Mouse (Mus musculus) heart, embryonic 14.5 days (tissue): ENCODE results near the gene Prdm2. TPM values are rescaled to one million over a fixed set of nuclear protein-coding genes. Genes with fewer than 3 reads are reported as not detected.

Experiments used
- ATAC-seq: fragments of 200-750 bp; cut with Nextera tagmentation; 2 replicates; pipeline ENCODE4 v1.8.0; 2017; ENCODE audit warnings: low read depth, moderate TSS enrichment; ENCODE audit not compliant: insufficient number of reproducible peaks, insufficient read depth, low FRiP score
- H3K27ac ChIP-seq, 2 experiments: fragments of 200-500 bp in 1 of 2; fragments of 300-500 bp in 1 of 2; sonication (generic) in 1 of 2; replicated peaks in 1 of 2; 2 replicates each; pipeline ENCODE4 v1.5.1; 2012 to 2014; ENCODE audit warnings: low read depth in 2 of 2, low read length in 2 of 2, control low read depth in 1 of 2, mild to moderate bottlenecking in 1 of 2, mixed read lengths in 1 of 2; ENCODE audit not compliant: control insufficient read depth in 1 of 2, insufficient read depth in 1 of 2
- H3K27me3 ChIP-seq: fragments of 300-500 bp; sonication (generic); 2 replicates; pipeline ENCODE4 v1.6.1; 2014; ENCODE audit warnings: mild to moderate bottlenecking, low read length, control low read depth; ENCODE audit not compliant: control insufficient read depth, insufficient read depth
- H3K36me3 ChIP-seq: fragments of 300-500 bp; sonication (generic); 2 replicates; pipeline ENCODE4 v1.6.1; 2014; ENCODE audit warnings: mild to moderate bottlenecking, control low read depth, low read length, mixed read lengths; ENCODE audit not compliant: control insufficient read depth, insufficient read depth
- H3K4me1 ChIP-seq, 2 experiments: fragments of 200-500 bp in 1 of 2; fragments of 300-500 bp in 1 of 2; sonication (generic) in 1 of 2; 2 replicates each; pipeline ENCODE4 v1.6.1; 2012 to 2014; ENCODE audit warnings: low read length in 2 of 2, control low read depth in 1 of 2, mixed read lengths in 1 of 2; ENCODE audit not compliant: control insufficient read depth in 2 of 2, insufficient read depth in 2 of 2
- H3K4me2 ChIP-seq: fragments of 300-500 bp; sonication (generic); 2 replicates; pipeline ENCODE4 v1.6.1; 2014; ENCODE audit warnings: mild to moderate bottlenecking, low read length
- H3K4me3 ChIP-seq, 2 experiments: fragments of 200-500 bp in 1 of 2; fragments of 300-500 bp in 1 of 2; sonication (generic) in 1 of 2; 2 replicates each; pipeline ENCODE4 v1.5.1; 2012 to 2014; ENCODE audit warnings: low read length in 2 of 2, mild to moderate bottlenecking in 2 of 2, control low read depth in 1 of 2, low read depth in 1 of 2, moderate library complexity in 1 of 2; ENCODE audit not compliant: control insufficient read depth in 1 of 2, insufficient read depth in 1 of 2
- H3K9ac ChIP-seq: fragments of 300-500 bp; sonication (generic); 2 replicates; pipeline ENCODE4 v1.6.1; 2014; ENCODE audit warnings: mild to moderate bottlenecking, low read length
- H3K9me3 ChIP-seq: fragments of 300-500 bp; sonication (generic); 2 replicates; pipeline ENCODE4 v1.6.1; 2016; ENCODE audit warnings: low read length, control low read depth; ENCODE audit not compliant: control insufficient read depth
- WGBS: fragments of 180-500 bp; shearing (Covaris S2); extraction: QIAGEN DNeasy Blood & Tissue Kit; methylation state at CpG from one replicate; pipeline ENCODE4 v1.1.7; 2014; 5-methylcytosine and 5-hydroxymethylcytosine counted together
- polyA plus RNA-seq: library from polyadenylated mRNA; unstranded; fragments of >200 nt; fragmentation: Nextera tagmentation; extraction: Ambion mirVana; gene quantifications from 2 replicates; pipeline ENCODE4 v1.2.1, GENCODE M21; 2014

Gene Prdm2
- polyA plus RNA-seq, 1 experiment from 2014 or later, result 8.7 TPM

DNA sequence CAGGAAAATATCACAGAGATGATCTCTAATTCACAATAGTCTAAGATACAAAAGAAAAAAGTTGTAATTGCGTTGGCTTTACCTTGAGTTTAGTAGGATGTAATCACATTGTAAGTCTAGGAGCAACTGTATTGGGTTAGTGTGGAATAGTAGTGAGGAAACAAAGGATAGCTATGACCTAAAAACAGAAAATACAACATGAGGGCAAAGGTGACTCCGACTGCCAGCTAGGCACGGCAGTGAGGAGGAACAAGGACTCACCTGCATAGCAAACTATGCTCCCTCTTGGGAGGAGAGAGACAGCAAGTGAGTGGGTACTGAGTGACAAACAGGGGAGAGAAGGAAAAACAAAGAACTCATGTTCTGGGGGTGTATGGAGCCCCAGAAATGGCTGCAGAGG is 21.0 kb downstream of the Prdm2 start:
- no peak overlapping the region for H3K4me3 ChIP-seq
- H3K4me1 ChIP-seq, result peaks cover 2 to 12% of the 10 kb centered on the region in 2 experiments; a peak in 1 of 4 replicates
- H3K9ac ChIP-seq, result no peak overlapping the region
- H3K9me3 ChIP-seq, result no peaks in the 10 kb centered on the region
- no peaks in the 10 kb centered on the region for H3K36me3 ChIP-seq
- no peak for ATAC-seq
- 83% methylated on average over 3 of the region's 3 CpGs for WGBS
- no peak overlapping the region for H3K4me2 ChIP-seq
- H3K27me3 ChIP-seq, result no peaks in the 10 kb centered on the region
- H3K27ac ChIP-seq, result no peak overlapping the region

DNA sequence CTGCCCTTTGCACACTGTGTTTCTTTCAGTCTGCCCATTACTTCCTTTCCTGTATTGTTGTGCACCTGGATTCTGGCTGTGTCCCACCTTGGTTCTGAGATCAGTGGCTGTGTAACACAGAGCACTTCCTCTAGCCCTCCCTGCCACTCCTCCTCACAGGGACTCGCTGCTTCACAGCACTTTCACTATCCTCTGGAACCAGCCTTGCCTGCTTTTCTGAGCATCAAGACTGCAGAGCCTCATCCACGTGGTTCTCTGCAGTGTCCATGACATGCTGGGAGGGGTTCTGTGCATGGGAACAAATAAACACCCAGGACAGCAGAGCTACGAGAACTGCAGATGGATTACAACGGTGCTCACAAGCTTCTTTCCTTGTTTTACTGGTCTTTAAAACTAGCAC is 22.1 kb downstream of the Prdm2 start:
- 54% methylated on average over 4 of the region's 4 CpGs for WGBS
- H3K4me2 ChIP-seq, result no peak overlapping the region

DNA sequence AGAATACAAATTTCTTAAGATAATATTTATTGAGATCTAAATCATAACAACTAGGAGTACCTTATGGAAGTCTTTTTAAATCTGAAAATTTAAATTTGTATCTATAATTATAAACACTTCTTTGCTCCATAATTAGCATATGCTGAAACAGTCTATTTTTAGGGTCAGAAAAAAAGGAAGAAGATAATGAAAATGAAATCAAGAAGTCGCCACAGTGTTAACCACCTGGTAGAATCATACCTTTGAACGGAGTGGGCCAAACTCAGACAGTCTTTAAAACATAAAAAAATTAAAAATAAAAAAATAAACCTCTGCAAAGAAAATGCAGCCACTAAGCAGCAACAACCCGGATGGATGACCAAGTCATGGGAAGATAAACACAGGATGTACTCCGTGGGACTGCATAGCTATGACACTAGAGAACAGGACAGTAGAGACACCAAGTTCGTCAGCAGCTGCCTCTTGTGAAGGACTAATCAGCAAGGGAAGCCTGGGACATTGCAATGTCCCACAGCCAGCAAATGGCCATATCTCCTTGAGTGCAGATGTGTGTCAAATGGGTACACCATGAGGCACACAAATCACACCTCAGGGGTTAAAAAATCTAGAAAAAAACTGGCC is 24.1 kb downstream of the Prdm2 start:
- WGBS, result 61% methylated on average over 5 of the region's 5 CpGs
- H3K9me3 ChIP-seq, result no peaks in the 10 kb centered on the region
- H3K4me1 ChIP-seq, result peaks cover 2 to 15% of the 10 kb centered on the region in 2 experiments; a peak in 1 of 4 replicates
- no peak overlapping the region for H3K9ac ChIP-seq
- H3K27ac ChIP-seq, result no peak overlapping the region
- no peak overlapping the region for H3K4me2 ChIP-seq
- no peaks in the 10 kb centered on the region for H3K27me3 ChIP-seq
- no peak overlapping the region for H3K4me3 ChIP-seq
- 0 out of 2 replicates have a peak, but pooled peaks cover 4% of the 10 kb centered on the region for H3K36me3 ChIP-seq
- ATAC-seq, result no peak

More for the DNA sequence above, 22.1 kb downstream of the Prdm2 start:
- H3K27me3 ChIP-seq, result no peaks in the 10 kb centered on the region
- H3K4me3 ChIP-seq, result no peak overlapping the region
- H3K36me3 ChIP-seq, result 0 out of 2 replicates have a peak, but pooled peaks cover under 1% of the 10 kb centered on the region
- peaks cover 2 to 14% of the 10 kb centered on the region in 2 experiments; a peak in 1 of 4 replicates for H3K4me1 ChIP-seq
- no peak overlapping the region for H3K27ac ChIP-seq
- no peaks in the 10 kb centered on the region for H3K9me3 ChIP-seq
- H3K9ac ChIP-seq, result no peak overlapping the region
- ATAC-seq, result no peak

DNA sequence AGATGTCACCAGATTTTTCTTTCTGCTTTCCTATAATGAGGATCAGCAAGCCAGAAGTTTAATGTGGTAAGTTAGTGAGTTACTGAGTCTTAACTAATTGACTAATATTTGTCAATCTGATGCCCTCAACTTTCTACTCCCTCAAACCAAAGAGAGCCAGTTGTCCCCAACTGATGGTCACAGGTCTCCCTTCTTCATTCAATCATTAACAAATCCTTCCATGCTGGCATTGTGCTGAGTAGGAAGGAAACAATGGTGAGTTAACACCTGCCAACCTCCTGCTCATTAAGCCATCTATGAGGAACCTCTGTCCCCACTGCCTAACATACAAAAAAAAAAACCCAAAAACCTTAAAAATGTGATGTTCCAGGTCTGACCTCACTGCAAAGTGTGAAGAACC is 26.7 kb downstream of the Prdm2 start:
- H3K9me3 ChIP-seq, result no peaks in the 10 kb centered on the region
- no peak overlapping the region for H3K4me3 ChIP-seq
- no peaks in the 10 kb centered on the region for H3K27me3 ChIP-seq
- H3K9ac ChIP-seq, result no peak overlapping the region
- no peak overlapping the region for H3K27ac ChIP-seq
- no peak overlapping the region for H3K4me2 ChIP-seq
- peaks cover 2 to 13% of the 10 kb centered on the region in 2 experiments; a peak in 1 of 4 replicates for H3K4me1 ChIP-seq
- 0 out of 2 replicates have a peak, but pooled peaks cover 4% of the 10 kb centered on the region for H3K36me3 ChIP-seq
- no peak for ATAC-seq

DNA sequence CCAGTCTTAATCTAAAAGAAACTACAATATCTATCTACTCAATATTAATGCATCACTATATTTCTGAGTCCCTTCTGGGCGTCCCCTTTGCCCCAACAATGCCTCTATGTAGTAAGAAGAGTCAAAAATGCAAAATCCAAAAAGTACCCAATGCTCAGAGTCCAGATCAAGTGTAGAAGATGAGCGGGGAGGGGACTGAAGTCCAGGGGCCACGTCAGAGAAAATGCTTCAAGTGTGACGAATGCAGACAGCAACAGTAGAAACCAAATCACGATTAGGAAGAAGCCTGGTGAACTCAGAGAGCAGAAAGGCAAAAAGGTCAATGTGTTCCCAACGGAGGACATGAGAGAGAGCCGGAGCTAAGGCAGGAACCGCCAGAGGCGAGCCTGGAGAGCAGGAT is 27.3 kb downstream of the Prdm2 start:
- no peak for ATAC-seq
- WGBS, result 61% methylated on average over 9 of the region's 9 CpGs

DNA sequence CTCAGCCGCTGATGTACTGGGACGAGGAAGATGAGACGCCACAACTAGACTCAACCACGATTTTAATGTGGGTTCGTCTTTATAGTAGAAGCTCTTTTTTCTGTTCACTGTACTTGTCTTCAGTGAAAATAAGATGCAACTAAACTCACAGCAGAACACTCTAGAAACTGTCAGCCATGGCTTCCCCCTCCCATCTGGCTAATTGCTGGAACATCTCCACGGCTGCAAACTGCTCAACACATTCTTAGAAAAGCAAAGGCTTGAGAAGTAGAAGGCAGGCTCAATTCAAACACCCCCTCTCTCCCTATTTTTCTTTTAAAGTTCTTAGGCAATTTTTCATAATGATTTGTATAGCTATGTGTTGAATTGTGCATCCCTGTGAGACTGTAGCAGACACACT is 29.7 kb downstream of the Prdm2 start:
- Histone ChIP-seq H3K4me1 (peaks cover 0 to 9% of the 10 kb centered on the region in 2 experiments; a peak in 1 of 4 replicates), H3K9ac (no peak overlapping the region), H3K27ac (no peak overlapping the region), H3K4me3 (no peak overlapping the region), H3K36me3 (peaks cover 22% of the 10 kb centered on the region; the same call in 1 of the 2 replicates), H3K4me2 (no peak overlapping the region), H3K9me3 (no peaks in the 10 kb centered on the region), H3K27me3 (no peaks in the 10 kb centered on the region)
- 87% methylated on average over 6 of the region's 6 CpGs for WGBS
- no peak for ATAC-seq

More for the DNA sequence above, 27.3 kb downstream of the Prdm2 start:
- no peaks in the 10 kb centered on the region for H3K9me3 ChIP-seq
- no peak overlapping the region for H3K9ac ChIP-seq
- no peaks in the 10 kb centered on the region for H3K27me3 ChIP-seq
- peaks cover 2 to 9% of the 10 kb centered on the region in 2 experiments; a peak in 1 of 4 replicates for H3K4me1 ChIP-seq
- no peak overlapping the region for H3K27ac ChIP-seq
- H3K4me3 ChIP-seq, result no peak overlapping the region
- H3K36me3 ChIP-seq, result peaks cover 6% of the 10 kb centered on the region; the same call in 1 of the 2 replicates
- no peak overlapping the region for H3K4me2 ChIP-seq

DNA sequence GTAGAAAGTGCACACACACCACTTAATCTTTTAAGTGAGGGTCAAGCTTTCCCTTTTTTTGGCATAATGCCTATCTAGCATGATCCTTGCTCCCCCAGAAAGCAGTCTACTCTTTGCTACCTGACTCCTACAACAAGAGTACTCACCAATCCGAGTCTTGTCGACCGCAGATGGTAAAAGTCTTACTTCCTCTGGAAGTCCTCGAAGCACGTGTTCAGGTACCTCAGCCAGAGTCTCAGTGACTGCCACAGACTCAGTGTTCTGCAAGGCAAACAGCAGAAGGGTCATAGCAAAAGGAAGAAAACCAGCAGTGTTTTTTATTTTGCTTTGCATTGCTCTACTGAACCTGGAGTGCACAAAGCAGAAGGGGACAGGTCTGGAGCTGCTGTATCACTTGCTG is 32.1 kb downstream of the Prdm2 start:
- no peak overlapping the region for H3K4me2 ChIP-seq
- no peak overlapping the region for H3K4me3 ChIP-seq
- no peaks in the 10 kb centered on the region for H3K27me3 ChIP-seq
- H3K27ac ChIP-seq, result no peak overlapping the region
- no peak for ATAC-seq
- H3K9ac ChIP-seq, result no peak overlapping the region
- H3K4me1 ChIP-seq, result peaks cover 0 to 1% of the 10 kb centered on the region in 2 experiments; a peak in 1 of 4 replicates
- peaks cover 26% of the 10 kb centered on the region for H3K36me3 ChIP-seq
- 86% methylated on average over 5 of the region's 5 CpGs for WGBS
- H3K9me3 ChIP-seq, result no peaks in the 10 kb centered on the region
